Mouse (Mus musculus): ENCODE results near the gene Olfr140. TPM values are rescaled to one million over a fixed set of nuclear protein-coding genes. Genes with fewer than 3 reads are reported as not detected.

Gene Olfr140
- total RNA-seq (2021), result not detected

GRCm38 (mm10) chr2:90063494-90063893 lies at the start of gene Olfr140:
Gene Olfr140 (minus strand): TSS chr2:90063594.
- no peak for DNase-seq (ENCODE audit: low spot score)
- intact Hi-C loops (cut with DNase I), result no loop called here

DNA sequence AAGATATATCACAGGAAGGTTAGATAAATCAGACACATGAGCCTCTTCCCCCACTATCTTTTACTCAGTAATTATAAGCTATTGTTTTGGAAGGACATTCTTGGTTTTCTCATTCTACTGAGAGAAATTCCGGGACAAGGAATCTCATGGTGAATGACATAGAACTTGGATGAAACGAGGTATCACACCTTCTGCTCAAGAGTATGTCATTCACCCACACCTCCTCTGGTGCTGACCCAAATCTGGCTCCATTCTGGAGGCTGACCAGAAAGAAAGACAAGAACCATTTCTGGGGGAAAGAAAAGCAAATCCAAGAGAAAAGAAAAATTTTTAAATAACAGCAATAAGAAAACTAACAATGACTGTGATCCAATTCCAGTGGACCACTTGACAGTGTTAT lies 6.7 kb upstream of the Olfr140 start:
- no peak for DNase-seq (ENCODE audit: low spot score)
- intact Hi-C loops (cut with DNase I), result no loop called here

DNA sequence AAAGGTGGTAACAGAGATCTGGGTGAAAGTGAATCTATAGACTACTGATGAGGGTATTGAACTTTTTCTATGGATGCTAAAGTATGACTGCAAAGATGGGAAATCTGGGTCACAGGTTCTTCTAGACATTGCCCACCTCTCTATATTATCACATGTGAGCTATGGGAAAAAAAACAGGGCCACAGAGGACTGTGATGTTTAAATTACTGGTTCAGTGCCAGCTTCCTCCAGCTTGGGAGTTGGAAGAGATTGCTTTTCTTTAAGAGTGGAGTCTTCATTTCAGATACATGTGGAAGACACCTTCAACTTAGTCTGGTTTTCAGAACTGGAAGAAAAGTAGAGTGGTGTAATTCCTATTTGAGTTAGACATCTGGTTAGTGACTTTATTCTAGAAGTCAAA lies 28.4 kb downstream of the Olfr140 start, which contains the start of gene Olfr1265:
Olfr1265 (plus strand) TSS at position 301 of the 400 bp plus-strand sequence.
- intact Hi-C loops (cut with DNase I), result no loop called here
- DNase-seq (ENCODE audit: low spot score), result no peak

- DNase-seq (ENCODE audit: low spot score), result no peak
- intact Hi-C loops (cut with DNase I), result no loop called here
Observed at GRCm38 (mm10) chr2:90025477-90025876, 37.9 kb downstream of the Olfr140 start, which contains the start of gene Olfr1264. Gene Olfr1264 (minus strand): TSS chr2:90025577.

GRCm38 (mm10) chr2:90011831-90012230 lies 51.6 kb downstream of the Olfr140 start, which contains the start of gene Olfr1263:
Gene Olfr1263 (plus strand): TSS chr2:90012131.
- no peak for DNase-seq (ENCODE audit: low spot score)
- intact Hi-C loops (cut with DNase I), result no loop called here

- DNase-seq (ENCODE audit: low spot score), result no peak
- intact Hi-C loops (cut with DNase I), result no loop called here
Observed at GRCm38 (mm10) chr2:89999845-90000244, 63.5 kb downstream of the Olfr140 start, which contains the start of gene Olfr1262. Gene Olfr1262 (plus strand): TSS chr2:90000145.

Other genes with a start within 250 kb of the Olfr140 start
- gene Olfr1256, start 222.0 kb downstream of the Olfr140 start, total RNA-seq (2021), result not detected
- gene Olfr48, start 215.4 kb downstream of the Olfr140 start, total RNA-seq (2021), result not detected
- not detected for gene Olfr1257, start 185.2 kb downstream of the Olfr140 start, total RNA-seq (2021)
- gene Olfr1258, start 136.3 kb downstream of the Olfr140 start, total RNA-seq (2021), result not detected
- not detected for gene Olfr1259, start 114.9 kb downstream of the Olfr140 start, total RNA-seq (2021)
- gene Olfr1260, start 89.3 kb downstream of the Olfr140 start, total RNA-seq (2021), result not detected
- not detected for gene Olfr1261, start 72.4 kb downstream of the Olfr140 start, total RNA-seq (2021)
- gene Olfr1262, start 63.4 kb downstream of the Olfr140 start, total RNA-seq (2021), result not detected
- gene Olfr1263, start 51.5 kb downstream of the Olfr140 start, total RNA-seq (2021), result not detected
- gene Olfr1264, start 38.0 kb downstream of the Olfr140 start, total RNA-seq (2021), result not detected
- gene Olfr1265, start 28.3 kb downstream of the Olfr140 start, total RNA-seq (2021), result not detected
- gene Olfr1269, start 57.8 kb upstream of the Olfr140 start, total RNA-seq (2021), result not detected
- gene Olfr32, start 78.7 kb upstream of the Olfr140 start, total RNA-seq (2021), result not detected
- gene Olfr1270, start 89.5 kb upstream of the Olfr140 start, total RNA-seq (2021), result not detected
- gene Olfr1506, start 160.9 kb upstream of the Olfr140 start, total RNA-seq (2021), result not detected
- not detected for gene Olfr142, start 194.0 kb upstream of the Olfr140 start, total RNA-seq (2021)
- not detected for gene Olfr1271, start 207.4 kb upstream of the Olfr140 start, total RNA-seq (2021)
- gene Olfr1272, start 229.2 kb upstream of the Olfr140 start, total RNA-seq (2021), result not detected